Mouse (Mus musculus): ENCODE measurements at regions not wholly inside any gene's neighbourhood (a gene's known extent, or its start where the extent isn't known, plus 50 kb on each side); places are given as distances from the start of the nearest gene placed in this dataset.

GRCm38 (mm10) chr13:28799474-28799873 is 154.0 kb downstream of the Sox4 start:
- H3K9me3 ChIP-seq (replicated peaks; ENCODE audit: low read length) = no peaks in the 10 kb centered on the region
- dilution Hi-C loops (cut with MboI; ENCODE audit: extremely low pct_ligation_motif_present, extremely low pct_unique_long_range_greater_than_20kb, low sequenced_read_pairs) (no loop called here), in situ Hi-C loops (cut with MboI; ENCODE audit: low pct_ligation_motif_present, low pct_unique_long_range_greater_than_20kb, low sequenced_read_pairs) (no loop called here)
- no peak for TF ChIP-seq ZMIZ1 (IDR thresholded peaks at IDR 0.05; ENCODE audit: low read depth, low read length)
- TF ChIP-seq HCFC1 (IDR thresholded peaks at IDR 0.05; ENCODE audit: low read depth, low read length) = peak; percentile 75
- no peak overlapping the region for H3K27ac ChIP-seq (ENCODE audit: insufficient read depth, low read depth)
- H3K9ac ChIP-seq (ENCODE audit: insufficient read depth, low read depth) = no peak overlapping the region
- H3K79me2 ChIP-seq (replicated peaks; ENCODE audit: control insufficient read depth, extremely low read depth, insufficient read depth, poor library complexity, severe bottlenecking) = no peaks in the 10 kb centered on the region
- H3K27me3 ChIP-seq (replicated peaks) = no peaks in the 10 kb centered on the region
- H3K36me3 ChIP-seq (replicated peaks in 1 of 2; ENCODE audit: control insufficient read depth in 1 of 2, insufficient read depth in 1 of 2, low read length in 1 of 2) = no peaks in the 10 kb centered on the region
- H3K4me2 ChIP-seq (ENCODE audit: insufficient read depth, low read depth, poor library complexity, severe bottlenecking) = no peak overlapping the region
- no peak overlapping the region for H3K4me3 ChIP-seq (replicated peaks in 1 of 3; ENCODE audit: low read depth in 2 of 3, low read length in 2 of 3, poor library complexity in 1 of 3)
- no peaks in the 10 kb centered on the region for H3K4me1 ChIP-seq (ENCODE audit: control insufficient read depth in 1 of 2, insufficient read depth in 2 of 2)
- DNase-seq (ENCODE audit: extremely low read depth) = no peak

GRCm38 (mm10) chr13:28797617-28798475 is 155.7 kb downstream of the Sox4 start:
- in situ Hi-C loops (cut with MboI; ENCODE audit: low pct_ligation_motif_present, low pct_unique_long_range_greater_than_20kb, low sequenced_read_pairs) = no loop called here
- Histone ChIP-seq H3K27me3 (replicated peaks) (no peaks in the 10 kb centered on the region), H3K4me2 (ENCODE audit: insufficient read depth, low read depth, poor library complexity, severe bottlenecking) (no peak overlapping the region), H3K4me3 (replicated peaks in 1 of 3; ENCODE audit: low read depth in 2 of 3, low read length in 2 of 3, poor library complexity in 1 of 3) (no peak overlapping the region), H3K36me3 (replicated peaks in 1 of 2; ENCODE audit: control insufficient read depth in 1 of 2, insufficient read depth in 1 of 2, low read length in 1 of 2) (no peaks in the 10 kb centered on the region), H3K9ac (ENCODE audit: insufficient read depth, low read depth) (no peak overlapping the region), H3K4me1 (ENCODE audit: control insufficient read depth in 1 of 2, insufficient read depth in 2 of 2) (no peaks in the 10 kb centered on the region), H3K9me3 (replicated peaks; ENCODE audit: low read length) (no peaks in the 10 kb centered on the region), H3K27ac (ENCODE audit: insufficient read depth, low read depth) (no peak overlapping the region), H3K79me2 (replicated peaks; ENCODE audit: control insufficient read depth, extremely low read depth, insufficient read depth, poor library complexity, severe bottlenecking) (no peaks in the 10 kb centered on the region)
- no peak for TF ChIP-seq RCOR1 (conservative IDR thresholded peaks at IDR 0.05; ENCODE audit: low read depth, low read length)
- TF ChIP-seq POLR2A (IDR thresholded peaks at IDR 0.05; ENCODE audit: low read depth, low read length) = no peak
- dilution Hi-C loops (cut with MboI; ENCODE audit: extremely low pct_ligation_motif_present, extremely low pct_unique_long_range_greater_than_20kb, low sequenced_read_pairs) = no loop called here
- no peak for DNase-seq (ENCODE audit: extremely low read depth)

GRCm38 (mm10) chr13:28795274-28795673 is 158.2 kb downstream of the Sox4 start:
- DNase-seq (ENCODE audit: extremely low read depth) = no peak
- Histone ChIP-seq H3K79me2 (replicated peaks; ENCODE audit: control insufficient read depth, extremely low read depth, insufficient read depth, poor library complexity, severe bottlenecking) (no peaks in the 10 kb centered on the region), H3K27ac (ENCODE audit: insufficient read depth, low read depth) (no peak overlapping the region), H3K27me3 (replicated peaks) (no peaks in the 10 kb centered on the region), H3K9ac (ENCODE audit: insufficient read depth, low read depth) (no peak overlapping the region), H3K4me2 (ENCODE audit: insufficient read depth, low read depth, poor library complexity, severe bottlenecking) (no peak overlapping the region), H3K9me3 (replicated peaks; ENCODE audit: low read length) (no peaks in the 10 kb centered on the region), H3K4me1 (ENCODE audit: control insufficient read depth in 1 of 2, insufficient read depth in 2 of 2) (no peaks in the 10 kb centered on the region), H3K4me3 (replicated peaks in 1 of 3; ENCODE audit: low read depth in 2 of 3, low read length in 2 of 3, poor library complexity in 1 of 3) (no peak overlapping the region), H3K36me3 (replicated peaks in 1 of 2; ENCODE audit: control insufficient read depth in 1 of 2, insufficient read depth in 1 of 2, low read length in 1 of 2) (no peaks in the 10 kb centered on the region)
- TF ChIP-seq BHLHE40 (IDR thresholded peaks at IDR 0.05; ENCODE audit: low read depth, low read length) (no peak), ZKSCAN1 (IDR thresholded peaks at IDR 0.05; ENCODE audit: borderline replicate concordance, low read depth, low read length) (no peak), EP300 (IDR thresholded peaks at IDR 0.05; ENCODE audit: low read length) (no peak), RCOR1 (conservative IDR thresholded peaks at IDR 0.05; ENCODE audit: low read depth, low read length) (no peak), ELF1 (IDR thresholded peaks at IDR 0.05; ENCODE audit: low read depth, low read length) (no peak), ZC3H11A (IDR thresholded peaks at IDR 0.05; ENCODE audit: low read depth, low read length) (no peak), USF1 (IDR thresholded peaks at IDR 0.05; ENCODE audit: low read depth, low read length) (no peak)
- dilution Hi-C loops (cut with MboI; ENCODE audit: extremely low pct_ligation_motif_present, extremely low pct_unique_long_range_greater_than_20kb, low sequenced_read_pairs) (no loop called here), in situ Hi-C loops (cut with MboI; ENCODE audit: low pct_ligation_motif_present, low pct_unique_long_range_greater_than_20kb, low sequenced_read_pairs) (no loop called here)

Measured in CH12.LX (cell line).